Mouse (Mus musculus): ENCODE results near the gene Mcub. TPM values are rescaled to one million over a fixed set of nuclear protein-coding genes. Genes with fewer than 3 reads are reported as not detected.

Gene Mcub
- polyA plus RNA-seq, 1 experiment from 2014 or later, result 5.1 TPM

GRCm38 (mm10) chr3:129913241-129913640 lies 56.8 kb downstream of the Mcub start:
- Histone ChIP-seq H3K9me3 (no peaks in the 10 kb centered on the region), H3K4me1 (no peaks in the 10 kb centered on the region), H3K4me3 (replicated peaks) (no peak overlapping the region), H3K4me2 (no peak overlapping the region), H3K36me3 (peaks cover 32% of the 10 kb centered on the region), H3K9ac (no peak overlapping the region), H3K27me3 (replicated peaks) (no peaks in the 10 kb centered on the region), H3K27ac (no peak overlapping the region)
- 95% methylated on average over 13 of the region's 13 CpGs for WGBS
- no peak for ATAC-seq (ENCODE audit: insufficient read depth, low FRiP score, low read depth)

- no peak overlapping the region for H3K4me2 ChIP-seq
- H3K4me3 ChIP-seq (replicated peaks), result no peak overlapping the region
- H3K27me3 ChIP-seq (replicated peaks), result no peaks in the 10 kb centered on the region
- no peaks in the 10 kb centered on the region for H3K4me1 ChIP-seq
- H3K9ac ChIP-seq, result no peak overlapping the region
- H3K27ac ChIP-seq, result no peak overlapping the region
- H3K9me3 ChIP-seq, result no peaks in the 10 kb centered on the region
- 91% methylated on average over 14 of the region's 14 CpGs for WGBS
- H3K36me3 ChIP-seq, result peaks cover 35% of the 10 kb centered on the region
- no peak for ATAC-seq (ENCODE audit: insufficient read depth, low FRiP score, low read depth)
Observed at GRCm38 (mm10) chr3:129912025-129912424, 58.0 kb downstream of the Mcub start.

- Histone ChIP-seq H3K9ac (no peak overlapping the region), H3K4me1 (peaks cover 28% of the 10 kb centered on the region; the same call in 1 of the 2 replicates), H3K9me3 (no peaks in the 10 kb centered on the region), H3K4me2 (no peak overlapping the region), H3K4me3 (replicated peaks) (no peak overlapping the region), H3K36me3 (peaks cover 7% of the 10 kb centered on the region), H3K27ac (no peak overlapping the region), H3K27me3 (replicated peaks) (no peaks in the 10 kb centered on the region)
- no peak for ATAC-seq (ENCODE audit: insufficient read depth, low FRiP score, low read depth)
- WGBS, result 64% methylated on average over 7 of the region's 7 CpGs
Observed at GRCm38 (mm10) chr3:129904381-129905132, 65.4 kb downstream of the Mcub start.

GRCm38 (mm10) chr3:129903866-129904265 lies 66.1 kb downstream of the Mcub start:
- no peak for ATAC-seq (ENCODE audit: insufficient read depth, low FRiP score, low read depth)
- H3K4me1 ChIP-seq, result peaks cover 28% of the 10 kb centered on the region; the same call in 1 of the 2 replicates
- H3K4me3 ChIP-seq (replicated peaks), result no peak overlapping the region
- H3K27ac ChIP-seq, result no peak overlapping the region
- H3K36me3 ChIP-seq, result 0 out of 2 replicates have a peak, but pooled peaks cover 3% of the 10 kb centered on the region
- H3K27me3 ChIP-seq (replicated peaks), result no peaks in the 10 kb centered on the region
- H3K9me3 ChIP-seq, result no peaks in the 10 kb centered on the region
- H3K4me2 ChIP-seq, result no peak overlapping the region
- no peak overlapping the region for H3K9ac ChIP-seq
- 76% methylated on average over 8 of the region's 8 CpGs for WGBS

GRCm38 (mm10) chr3:129903369-129903768 lies 66.6 kb downstream of the Mcub start:
- Histone ChIP-seq H3K27me3 (replicated peaks) (no peaks in the 10 kb centered on the region), H3K4me1 (peaks cover 28% of the 10 kb centered on the region; the same call in 1 of the 2 replicates), H3K9ac (no peak overlapping the region), H3K4me2 (no peak overlapping the region), H3K4me3 (replicated peaks) (no peak overlapping the region), H3K27ac (no peak overlapping the region), H3K36me3 (0 out of 2 replicates have a peak, but pooled peaks cover 3% of the 10 kb centered on the region), H3K9me3 (no peaks in the 10 kb centered on the region)
- ATAC-seq (ENCODE audit: insufficient read depth, low FRiP score, low read depth), result no peak
- 74% methylated on average over 3 of the region's 3 CpGs for WGBS

- no peaks in the 10 kb centered on the region for H3K27me3 ChIP-seq (replicated peaks)
- 0% methylated on average over 34 of the region's 34 CpGs for WGBS
- peak; percentile 93 for ATAC-seq (ENCODE audit: insufficient read depth, low FRiP score, low read depth)
Observed at GRCm38 (mm10) chr3:129901271-129901809, 68.7 kb downstream of the Mcub start, which contains the start of gene Casp6. Gene Casp6, plus strand, starts transcription at chr3:129901425.

GRCm38 (mm10) chr3:129898886-129899285 lies 71.1 kb downstream of the Mcub start:
- Histone ChIP-seq H3K27me3 (replicated peaks) (no peaks in the 10 kb centered on the region), H3K9me3 (no peaks in the 10 kb centered on the region), H3K4me3 (replicated peaks) (no peak overlapping the region), H3K4me2 (no peak overlapping the region), H3K27ac (no peak overlapping the region), H3K9ac (no peak overlapping the region), H3K36me3 (no peaks in the 10 kb centered on the region), H3K4me1 (peaks cover 29% of the 10 kb centered on the region; the same call in 1 of the 2 replicates)
- no peak for ATAC-seq (ENCODE audit: insufficient read depth, low FRiP score, low read depth)
- WGBS, result 65% methylated on average over 4 of the region's 4 CpGs

More at GRCm38 (mm10) chr3:129901271-129901809, 68.7 kb downstream of the Mcub start, which contains the start of gene Casp6:
- Histone ChIP-seq H3K36me3 (no peaks in the 10 kb centered on the region), H3K4me2 (peak within 1 kb of the TSS; percentile 73), H3K4me3 (replicated peaks) (peak within 1 kb of the TSS; percentile 70), H3K27ac (peak within 1 kb of the TSS; percentile 83), H3K9me3 (no peaks in the 10 kb centered on the region), H3K9ac (peak within 1 kb of the TSS; percentile 32), H3K4me1 (peaks cover 35% of the 10 kb centered on the region; the same call in 1 of the 2 replicates)

- H3K4me3 ChIP-seq (replicated peaks), result no peak overlapping the region
- no peaks in the 10 kb centered on the region for H3K27me3 ChIP-seq (replicated peaks)
- ATAC-seq (ENCODE audit: insufficient read depth, low FRiP score, low read depth), result no peak
- 32% methylated on average over 6 of the region's 6 CpGs for WGBS
- 0 out of 2 replicates have a peak, but pooled peaks cover 3% of the 10 kb centered on the region for H3K36me3 ChIP-seq
- no peaks in the 10 kb centered on the region for H3K9me3 ChIP-seq
- H3K9ac ChIP-seq, result no peak overlapping the region
- no peak overlapping the region for H3K27ac ChIP-seq
- H3K4me1 ChIP-seq, result peaks cover 12% of the 10 kb centered on the region; the same call in 1 of the 2 replicates
- no peak overlapping the region for H3K4me2 ChIP-seq
Observed at GRCm38 (mm10) chr3:129896591-129896990, 73.4 kb downstream of the Mcub start.

- ATAC-seq (ENCODE audit: insufficient read depth, low FRiP score, low read depth), result no peak
- Histone ChIP-seq H3K27ac (no peak overlapping the region), H3K36me3 (0 out of 2 replicates have a peak, but pooled peaks cover 3% of the 10 kb centered on the region), H3K9me3 (no peaks in the 10 kb centered on the region), H3K4me1 (0 out of 2 replicates have a peak, but pooled peaks cover 8% of the 10 kb centered on the region), H3K9ac (no peak overlapping the region), H3K27me3 (replicated peaks) (no peaks in the 10 kb centered on the region), H3K4me2 (no peak overlapping the region), H3K4me3 (replicated peaks) (no peak overlapping the region)
- 95% methylated on average over 3 of the region's 3 CpGs for WGBS
Observed at GRCm38 (mm10) chr3:129893143-129893542, 76.9 kb downstream of the Mcub start.

- no peak overlapping the region for H3K4me2 ChIP-seq
- no peaks in the 10 kb centered on the region for H3K27me3 ChIP-seq (replicated peaks)
- H3K4me3 ChIP-seq (replicated peaks), result no peak overlapping the region
- H3K36me3 ChIP-seq, result 0 out of 2 replicates have a peak, but pooled peaks cover 3% of the 10 kb centered on the region
- H3K27ac ChIP-seq, result no peak overlapping the region
- H3K9me3 ChIP-seq, result no peaks in the 10 kb centered on the region
- no peak overlapping the region for H3K9ac ChIP-seq
- WGBS, result 64% methylated on average over 5 of the region's 5 CpGs
- 0 out of 2 replicates have a peak, but pooled peaks have one; percentile 31 for ATAC-seq (ENCODE audit: insufficient read depth, low FRiP score, low read depth)
- H3K4me1 ChIP-seq, result 0 out of 2 replicates have a peak, but pooled peaks cover 5% of the 10 kb centered on the region
Observed at GRCm38 (mm10) chr3:129892003-129892402, 78.0 kb downstream of the Mcub start.

- Histone ChIP-seq H3K27me3 (replicated peaks) (no peaks in the 10 kb centered on the region), H3K9ac (no peak overlapping the region), H3K9me3 (no peaks in the 10 kb centered on the region), H3K36me3 (no peaks in the 10 kb centered on the region), H3K27ac (peak overlapping the region; percentile 6; the same call in 1 of the 2 replicates), H3K4me3 (replicated peaks) (no peak overlapping the region), H3K4me2 (no peak overlapping the region), H3K4me1 (no peaks in the 10 kb centered on the region)
- 67% methylated on average over 13 of the region's 13 CpGs for WGBS
- ATAC-seq (ENCODE audit: insufficient read depth, low FRiP score, low read depth), result 0 out of 2 replicates have a peak, but pooled peaks have one; percentile 11
Observed at GRCm38 (mm10) chr3:129887779-129888517, 82.1 kb downstream of the Mcub start.

All from stomach, embryonic 15.5 days (tissue).